Mouse (Mus musculus): Measurements from ENCODE around the gene Fam183b.

Fam183b gene

GRCm38 (mm10) chr11:58772888-58773287 is 28.9 kb downstream of the Fam183b start, which contains the start of gene Olfr315:
Olfr315 (plus strand) TSS chr11:58773188.
- DNase-seq (ENCODE audit: low spot score in 2 of 2): no peak

DNA sequence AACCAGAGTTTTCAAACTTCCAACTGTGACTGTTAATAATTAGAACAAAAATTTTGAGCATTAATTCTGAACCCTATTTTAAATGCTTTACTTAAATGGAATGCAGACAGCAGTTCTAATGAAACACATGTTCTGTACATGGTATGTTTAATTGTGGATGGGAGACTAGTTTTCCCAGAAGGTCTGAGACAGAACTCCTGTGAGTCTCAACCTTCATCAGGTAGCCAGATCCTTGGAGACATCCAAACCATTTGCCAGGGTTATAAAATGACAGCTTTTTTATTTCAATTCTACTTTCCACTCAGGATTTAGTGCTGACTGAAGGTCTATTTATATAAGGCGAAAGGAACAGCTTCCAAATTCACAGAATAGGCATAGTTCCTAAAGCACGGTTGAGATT is 49.3 kb downstream of the Fam183b start, which contains the start of gene Olfr316:
Gene Olfr316 (plus strand): TSS at position 301 of the 400 bp plus-strand sequence.
- no peak for DNase-seq (ENCODE audit: low spot score in 2 of 2)

- peak; percentile 50 to 62 for DNase-seq (ENCODE audit: low spot score in 2 of 2)
Measured at GRCm38 (mm10) chr11:58751096-58751495, 50.7 kb downstream of the Fam183b start.
